Mouse (Mus musculus) left cerebral cortex, postnatal 14 days (tissue): Measurements from ENCODE around the gene Tmem254c. TPM values are rescaled to one million over a fixed set of nuclear protein-coding genes. Genes with fewer than 3 reads are reported as not detected.

ENCODE experiments used
- total RNA-seq, 2 experiments: library from RNA; stranded (reverse); gene quantifications; 2 replicates each; pipeline ENCODE4 v1.2.3; 2021

Tmem254c gene
- total RNA-seq, 2 experiments from 2014 or later: 56.7 to 64.3 TPM

Other genes starting within 250 kb of the Tmem254c start
- gene Anxa11, start 225.2 kb downstream of the Tmem254c start, total RNA-seq: 10 to 100 TPM; 14.1 to 14.8 TPM
- not detected for gene Plac9a, start 164.3 kb downstream of the Tmem254c start, total RNA-seq
- 1 to 10 TPM; 6.1 to 8.4 TPM for gene Tmem254a, start 139.7 kb downstream of the Tmem254c start, total RNA-seq
- gene Cphx1, start 129.1 kb downstream of the Tmem254c start, total RNA-seq: not detected
- gene Duxbl1, start 88.8 kb downstream of the Tmem254c start, total RNA-seq: under 1 TPM in 1 of 2 experiments, not detected in 1; 0.53 TPM
- 10 to 100 TPM in 1 of 2 experiments, 1 to 10 TPM in 1; 6.7 to 11.0 TPM for gene Gm9780, start 24.6 kb downstream of the Tmem254c start, total RNA-seq
- not detected for gene Cphx2, start 14.2 kb upstream of the Tmem254c start, total RNA-seq
- not detected for gene Cphx3, start 14.9 kb upstream of the Tmem254c start, total RNA-seq
- gene Duxbl2, start 51.0 kb upstream of the Tmem254c start, total RNA-seq: under 1 TPM; 0.32 to 0.92 TPM
- 10 to 100 TPM; 11.6 to 12.5 TPM for gene Plac9b, start 115.1 kb upstream of the Tmem254c start, total RNA-seq
- gene Tmem254b, start 139.7 kb upstream of the Tmem254c start, total RNA-seq: 10 to 100 TPM; 12.4 to 21.6 TPM
- gene Duxbl3, start 190.6 kb upstream of the Tmem254c start, total RNA-seq: 1 to 10 TPM in 1 of 2 experiments, under 1 TPM in 1; 0.62 to 1.0 TPM